Mouse (Mus musculus): Measurements from ENCODE around the gene Hoxd4. TPM values are rescaled to one million over a fixed set of nuclear protein-coding genes. Genes with fewer than 3 reads are reported as not detected.

Gene Hoxd4
- polyA plus RNA-seq, 1 experiment: 5.5 TPM

DNA sequence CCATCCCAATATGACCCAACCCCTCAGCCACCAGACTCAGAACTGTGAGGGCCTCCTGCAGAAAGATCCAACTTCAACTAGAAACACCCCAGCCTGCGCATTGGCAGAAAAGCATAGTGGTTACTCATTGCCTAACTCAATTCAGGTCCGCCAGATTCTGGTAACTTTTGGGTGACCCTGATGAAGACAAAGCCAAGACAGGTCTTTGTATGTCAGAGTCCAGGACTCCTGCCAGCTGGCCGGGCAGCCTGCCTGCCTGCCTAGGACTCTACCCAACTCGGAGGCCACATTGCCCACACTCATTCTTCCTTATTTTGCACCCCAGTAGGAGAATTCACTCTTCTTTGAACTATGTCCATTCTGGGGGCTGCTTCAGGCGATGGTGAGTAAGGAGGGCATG is 14.8 kb downstream of the Hoxd4 start, which contains the start of gene Gm28230:
Gene Gm28230 (plus strand): TSS at position 178 of the 400 bp plus-strand sequence.
- TF ChIP-seq POLR2A (IDR thresholded peaks at IDR 0.05; ENCODE audit: borderline replicate concordance, extremely low read depth, insufficient read depth, insufficient read length, poor library complexity, severe bottlenecking): no peak
- TF ChIP-seq CTCF (IDR thresholded peaks at IDR 0.05; ENCODE audit: borderline replicate concordance, extremely low read depth, insufficient read depth, insufficient read length): no peak
- DNase-seq (ENCODE audit: low read depth): no peak

DNA sequence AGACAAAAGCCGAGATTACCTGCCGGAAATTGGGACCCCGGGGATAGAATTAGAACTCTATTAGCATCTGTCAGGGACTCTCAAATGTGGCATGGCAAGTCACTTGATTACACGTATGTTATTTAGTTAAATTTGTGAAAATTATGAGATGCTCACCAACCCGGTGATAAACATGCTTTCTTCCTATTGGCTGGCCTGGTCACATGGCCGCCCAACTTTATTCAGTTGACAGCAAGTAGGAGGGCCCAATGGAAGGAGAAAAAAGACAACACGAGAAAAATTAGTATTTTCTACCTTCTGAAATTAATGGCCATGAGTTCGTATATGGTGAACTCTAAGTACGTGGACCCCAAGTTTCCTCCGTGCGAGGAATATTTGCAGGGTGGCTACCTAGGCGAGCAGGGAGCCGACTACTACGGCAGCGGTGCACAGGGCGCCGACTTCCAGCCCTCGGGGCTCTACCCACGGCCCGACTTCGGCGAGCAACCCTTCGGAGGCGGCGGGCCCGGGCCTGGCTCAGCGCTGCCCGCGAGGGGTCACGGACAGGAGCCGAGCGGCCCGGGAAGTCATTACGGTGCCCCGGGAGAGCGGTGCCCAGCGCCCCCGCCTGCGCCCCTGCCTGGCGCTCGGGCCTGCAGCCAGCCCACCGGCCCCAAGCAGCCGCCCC is 15.4 kb downstream of the Hoxd4 start:
- TF ChIP-seq POLR2A (IDR thresholded peaks at IDR 0.05; ENCODE audit: borderline replicate concordance, extremely low read depth, insufficient read depth, insufficient read length, poor library complexity, severe bottlenecking): no peak
- no peak for TF ChIP-seq CTCF (IDR thresholded peaks at IDR 0.05; ENCODE audit: borderline replicate concordance, extremely low read depth, insufficient read depth, insufficient read length)
- no peak for DNase-seq (ENCODE audit: low read depth)

DNA sequence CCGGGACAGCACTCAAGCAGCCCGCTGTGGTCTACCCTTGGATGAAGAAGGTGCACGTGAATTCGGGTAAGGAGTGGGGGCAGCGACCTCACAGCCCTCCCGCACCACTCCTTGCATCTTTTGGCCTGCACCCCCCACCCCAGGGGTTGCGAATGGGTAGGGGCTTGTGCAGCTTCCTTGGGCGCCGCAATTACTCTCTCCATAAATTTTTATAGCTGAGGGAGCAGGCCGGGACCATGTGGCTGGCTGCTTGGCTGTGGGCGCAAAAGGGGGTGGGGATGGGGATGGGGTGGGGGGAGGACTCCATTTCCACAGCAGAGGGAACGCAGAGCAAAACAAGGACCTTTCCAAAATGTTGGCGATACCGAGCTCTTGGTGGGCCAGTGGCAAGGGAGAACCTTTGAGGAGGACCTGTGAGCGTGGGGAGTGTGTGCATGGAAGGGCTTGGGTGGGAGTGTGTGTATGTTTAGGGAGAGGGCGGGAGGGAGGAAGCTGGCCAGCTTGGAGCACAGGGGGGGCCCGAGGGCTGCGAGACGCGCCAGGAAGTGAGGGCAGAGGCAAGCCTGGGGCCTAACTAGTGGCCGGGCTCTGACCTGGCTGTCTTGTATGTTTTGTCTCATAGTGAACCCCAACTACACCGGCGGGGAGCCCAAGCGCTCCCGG is 16.0 kb downstream of the Hoxd4 start:
- TF ChIP-seq POLR2A (IDR thresholded peaks at IDR 0.05; ENCODE audit: borderline replicate concordance, extremely low read depth, insufficient read depth, insufficient read length, poor library complexity, severe bottlenecking) (no peak), CTCF (IDR thresholded peaks at IDR 0.05; ENCODE audit: borderline replicate concordance, extremely low read depth, insufficient read depth, insufficient read length) (no peak)
- DNase-seq (ENCODE audit: low read depth): no peak

DNA sequence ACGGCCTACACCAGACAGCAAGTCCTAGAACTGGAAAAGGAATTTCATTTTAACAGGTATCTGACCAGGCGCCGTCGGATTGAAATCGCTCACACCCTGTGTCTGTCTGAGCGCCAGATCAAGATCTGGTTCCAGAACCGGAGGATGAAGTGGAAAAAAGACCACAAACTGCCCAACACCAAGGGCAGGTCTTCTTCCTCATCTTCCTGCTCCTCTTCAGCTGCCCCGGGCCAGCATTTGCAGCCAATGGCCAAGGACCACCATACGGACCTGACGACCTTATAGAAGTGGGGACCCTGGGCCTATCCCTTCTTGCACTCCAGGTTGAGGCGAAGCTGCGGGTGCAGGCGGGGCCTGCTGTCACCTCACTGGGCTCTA is 16.6 kb downstream of the Hoxd4 start:
- TF ChIP-seq CTCF (IDR thresholded peaks at IDR 0.05; ENCODE audit: borderline replicate concordance, extremely low read depth, insufficient read depth, insufficient read length) (no peak), POLR2A (IDR thresholded peaks at IDR 0.05; ENCODE audit: borderline replicate concordance, extremely low read depth, insufficient read depth, insufficient read length, poor library complexity, severe bottlenecking) (no peak)
- no peak for DNase-seq (ENCODE audit: low read depth)

DNA sequence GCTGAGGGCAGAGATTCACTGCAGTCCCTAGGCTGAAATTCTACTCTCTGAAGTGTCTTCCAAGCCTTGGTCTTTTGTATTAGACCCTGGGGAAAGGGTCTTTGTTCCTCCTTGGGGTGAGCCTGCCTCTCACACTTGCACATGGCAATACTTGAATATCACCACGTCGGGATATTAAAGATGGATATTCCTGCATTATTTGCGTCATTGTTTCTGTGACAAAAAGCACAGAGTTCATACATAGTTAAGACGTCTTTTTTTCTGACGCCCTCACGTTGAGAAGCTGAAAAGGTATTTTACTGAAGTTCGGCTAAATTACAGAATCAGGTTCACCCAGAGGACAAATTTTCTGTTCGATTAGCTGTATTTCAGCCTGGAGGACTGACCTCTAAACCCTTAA is 18.6 kb downstream of the Hoxd4 start:
- no peak for DNase-seq (ENCODE audit: low read depth)
- TF ChIP-seq CTCF (IDR thresholded peaks at IDR 0.05; ENCODE audit: borderline replicate concordance, extremely low read depth, insufficient read depth, insufficient read length): no peak

DNA sequence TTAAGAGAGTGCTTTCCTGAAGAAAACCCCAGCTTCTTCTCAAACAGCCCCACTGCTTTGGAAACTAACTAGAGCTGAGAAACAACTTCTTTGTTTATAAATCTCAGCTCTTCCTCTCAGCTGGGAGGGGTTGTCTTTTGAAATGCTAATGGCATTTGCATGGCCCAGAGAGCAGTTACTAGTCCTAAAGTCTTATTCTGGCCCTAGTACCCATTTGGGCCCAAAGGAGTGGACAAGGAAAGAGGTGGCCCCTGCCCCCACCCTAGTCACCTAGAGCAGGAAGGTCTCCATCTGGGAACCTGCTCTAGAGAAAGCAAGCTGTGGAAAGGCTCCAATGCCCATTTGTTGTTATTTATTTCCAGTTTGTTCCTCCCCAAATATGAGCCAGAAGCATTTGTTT is 19.3 kb downstream of the Hoxd4 start:
- TF ChIP-seq CTCF (IDR thresholded peaks at IDR 0.05; ENCODE audit: borderline replicate concordance, extremely low read depth, insufficient read depth, insufficient read length): no peak
- no peak for TF ChIP-seq POLR2A (IDR thresholded peaks at IDR 0.05; ENCODE audit: borderline replicate concordance, extremely low read depth, insufficient read depth, insufficient read length, poor library complexity, severe bottlenecking)
- DNase-seq (ENCODE audit: low read depth): peak; percentile 2

DNA sequence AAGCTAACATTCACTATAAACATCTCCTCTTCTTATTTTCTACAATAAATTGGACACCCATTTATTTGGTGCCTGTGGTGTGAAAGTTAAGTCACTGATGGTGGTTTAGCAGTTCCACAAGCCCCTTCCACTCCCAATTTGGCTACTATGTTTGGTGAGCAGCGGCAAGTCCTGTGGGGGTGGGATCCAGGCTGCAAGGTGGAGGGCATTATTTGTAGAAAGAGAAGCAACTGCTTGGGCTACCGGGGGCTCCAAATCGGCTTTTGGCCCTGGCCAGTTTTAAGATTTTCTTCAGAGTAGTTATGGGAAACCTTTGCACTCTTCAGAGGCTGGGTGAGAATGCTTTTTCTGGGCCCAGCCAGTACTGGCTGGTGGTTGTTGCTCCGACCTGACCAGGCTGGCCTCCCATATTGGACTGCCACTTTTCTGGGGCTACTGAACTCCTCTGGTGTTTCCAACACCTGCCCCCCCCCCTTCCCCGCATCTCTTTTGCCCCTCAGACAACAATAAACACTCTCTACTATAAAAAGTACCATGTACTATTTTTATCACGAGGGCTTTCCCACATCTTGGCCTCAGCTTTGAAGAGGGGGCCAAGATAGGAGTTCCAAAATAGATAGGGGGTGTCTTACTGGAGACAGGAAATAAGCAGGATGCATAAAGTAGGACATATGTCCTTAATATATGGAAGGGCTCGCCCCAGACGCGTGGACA is 20.2 kb downstream of the Hoxd4 start:
- peak; percentile 3 for DNase-seq (ENCODE audit: low read depth)
- TF ChIP-seq POLR2A (IDR thresholded peaks at IDR 0.05; ENCODE audit: borderline replicate concordance, extremely low read depth, insufficient read depth, insufficient read length, poor library complexity, severe bottlenecking): no peak
- no peak for TF ChIP-seq CTCF (IDR thresholded peaks at IDR 0.05; ENCODE audit: borderline replicate concordance, extremely low read depth, insufficient read depth, insufficient read length)

DNA sequence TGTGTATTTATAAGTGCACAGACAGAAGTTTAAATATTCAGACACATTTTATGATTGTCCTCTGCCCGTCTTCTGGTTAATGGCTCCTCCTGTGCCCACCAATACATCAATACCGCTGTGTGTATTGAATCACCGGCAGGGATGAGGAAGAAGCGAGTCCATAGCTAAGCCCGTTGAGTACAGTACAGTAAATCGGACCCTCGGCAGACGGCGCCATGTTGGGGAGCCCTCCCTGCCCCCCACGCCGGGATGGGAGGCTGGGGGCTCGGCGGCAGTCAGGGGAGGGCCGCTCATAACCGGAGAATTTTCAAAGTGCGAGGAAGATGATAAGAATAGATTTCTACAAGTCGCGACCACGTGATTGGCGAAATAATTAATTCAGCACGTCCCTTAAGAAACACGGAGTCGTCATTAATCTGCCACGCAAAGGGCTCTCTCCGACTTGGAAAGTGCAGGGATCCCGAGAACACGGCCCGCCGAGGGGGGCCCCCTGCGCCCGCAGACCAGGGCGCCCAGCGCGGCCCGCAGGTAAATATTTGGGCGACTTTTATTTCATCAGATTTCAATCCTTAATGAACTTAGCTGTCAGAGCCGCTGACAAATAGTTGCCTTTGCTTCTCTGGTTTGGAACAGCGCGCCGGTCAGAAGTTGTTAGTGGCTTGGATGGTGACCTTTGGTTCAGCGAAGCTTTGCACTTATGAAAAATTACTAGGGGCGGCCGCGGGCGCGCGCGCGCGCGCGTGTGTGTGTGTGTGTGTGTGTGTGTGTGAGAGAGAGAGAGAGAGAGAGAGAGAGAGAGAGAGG is 21.0 kb downstream of the Hoxd4 start:
- DNase-seq (ENCODE audit: low read depth): peak; percentile 33
- TF ChIP-seq CTCF (IDR thresholded peaks at IDR 0.05; ENCODE audit: borderline replicate concordance, extremely low read depth, insufficient read depth, insufficient read length) (no peak), POLR2A (IDR thresholded peaks at IDR 0.05; ENCODE audit: borderline replicate concordance, extremely low read depth, insufficient read depth, insufficient read length, poor library complexity, severe bottlenecking) (no peak)

DNA sequence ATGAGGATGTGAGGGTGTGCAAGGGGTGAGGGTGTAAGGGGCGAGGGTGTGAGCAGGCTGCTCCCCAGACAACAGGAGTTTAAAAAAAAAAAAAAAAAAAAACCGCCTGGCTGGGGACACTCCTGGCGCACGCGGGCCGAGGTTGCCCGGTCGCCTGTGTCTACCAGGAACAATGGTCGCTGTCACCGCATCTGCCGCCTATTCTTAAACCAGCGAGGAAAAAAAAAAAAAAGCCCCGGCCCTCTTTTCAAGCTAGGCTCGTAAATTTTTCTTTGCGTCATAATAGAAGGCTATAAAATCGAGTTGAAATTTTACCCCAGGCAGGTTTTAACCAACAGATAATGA is 21.6 kb downstream of the Hoxd4 start:
- TF ChIP-seq POLR2A (IDR thresholded peaks at IDR 0.05; ENCODE audit: borderline replicate concordance, extremely low read depth, insufficient read depth, insufficient read length, poor library complexity, severe bottlenecking) (no peak), CTCF (IDR thresholded peaks at IDR 0.05; ENCODE audit: borderline replicate concordance, extremely low read depth, insufficient read depth, insufficient read length) (no peak)
- DNase-seq (ENCODE audit: low read depth): peak; percentile 35

DNA sequence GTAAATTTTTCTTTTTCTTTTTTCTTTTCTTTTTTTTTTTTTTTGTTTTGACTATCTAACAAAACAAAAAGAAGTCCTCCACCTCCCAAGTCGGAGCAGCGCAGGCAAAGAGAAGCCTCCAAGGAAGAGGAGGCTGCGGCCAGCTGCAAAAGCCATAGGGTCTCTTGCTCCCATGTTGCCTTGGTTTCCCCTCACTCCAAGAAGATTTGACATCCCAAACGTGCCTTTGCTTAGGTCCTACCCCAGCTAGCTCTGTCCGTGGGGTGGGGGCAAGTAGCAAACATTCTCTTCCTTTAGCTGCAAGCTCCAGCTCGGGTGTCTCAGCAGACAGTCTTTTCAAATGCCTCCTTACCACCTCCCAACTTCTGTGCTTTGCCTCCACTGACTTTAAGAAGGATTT is 22.0 kb downstream of the Hoxd4 start:
- TF ChIP-seq CTCF (IDR thresholded peaks at IDR 0.05; ENCODE audit: borderline replicate concordance, extremely low read depth, insufficient read depth, insufficient read length) (no peak), POLR2A (IDR thresholded peaks at IDR 0.05; ENCODE audit: borderline replicate concordance, extremely low read depth, insufficient read depth, insufficient read length, poor library complexity, severe bottlenecking) (no peak)

DNA sequence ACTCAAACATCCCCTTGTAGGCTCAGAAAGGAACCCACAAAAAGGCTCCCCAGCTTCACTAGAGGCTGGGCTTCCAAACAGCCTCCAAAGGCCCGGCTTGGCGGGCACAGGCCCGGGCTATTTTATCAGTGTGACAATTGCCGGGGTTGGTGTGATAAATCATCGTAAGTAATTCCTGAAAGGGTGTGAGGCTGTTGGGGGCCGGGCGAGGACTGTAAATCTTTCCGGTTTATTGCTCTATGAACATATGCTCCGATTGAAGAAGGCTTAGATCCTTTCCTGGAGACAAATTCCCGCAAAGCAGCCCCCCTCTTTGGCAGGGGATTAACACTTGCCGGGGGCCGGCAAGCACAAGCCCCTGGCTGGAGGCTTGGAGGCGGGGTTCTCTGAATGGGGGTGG is 22.7 kb downstream of the Hoxd4 start:
- peak; percentile 31 for DNase-seq (ENCODE audit: low read depth)
- TF ChIP-seq CTCF (IDR thresholded peaks at IDR 0.05; ENCODE audit: borderline replicate concordance, extremely low read depth, insufficient read depth, insufficient read length) (no peak), POLR2A (IDR thresholded peaks at IDR 0.05; ENCODE audit: borderline replicate concordance, extremely low read depth, insufficient read depth, insufficient read length, poor library complexity, severe bottlenecking) (no peak)

More for the DNA sequence above, 22.0 kb downstream of the Hoxd4 start:
- DNase-seq (ENCODE audit: low read depth): peak; percentile 45

All from brain, embryonic 14.5 days (tissue).